Mouse (Mus musculus): Measurements from ENCODE around the gene Apoa4.

Gene Apoa4

DNA sequence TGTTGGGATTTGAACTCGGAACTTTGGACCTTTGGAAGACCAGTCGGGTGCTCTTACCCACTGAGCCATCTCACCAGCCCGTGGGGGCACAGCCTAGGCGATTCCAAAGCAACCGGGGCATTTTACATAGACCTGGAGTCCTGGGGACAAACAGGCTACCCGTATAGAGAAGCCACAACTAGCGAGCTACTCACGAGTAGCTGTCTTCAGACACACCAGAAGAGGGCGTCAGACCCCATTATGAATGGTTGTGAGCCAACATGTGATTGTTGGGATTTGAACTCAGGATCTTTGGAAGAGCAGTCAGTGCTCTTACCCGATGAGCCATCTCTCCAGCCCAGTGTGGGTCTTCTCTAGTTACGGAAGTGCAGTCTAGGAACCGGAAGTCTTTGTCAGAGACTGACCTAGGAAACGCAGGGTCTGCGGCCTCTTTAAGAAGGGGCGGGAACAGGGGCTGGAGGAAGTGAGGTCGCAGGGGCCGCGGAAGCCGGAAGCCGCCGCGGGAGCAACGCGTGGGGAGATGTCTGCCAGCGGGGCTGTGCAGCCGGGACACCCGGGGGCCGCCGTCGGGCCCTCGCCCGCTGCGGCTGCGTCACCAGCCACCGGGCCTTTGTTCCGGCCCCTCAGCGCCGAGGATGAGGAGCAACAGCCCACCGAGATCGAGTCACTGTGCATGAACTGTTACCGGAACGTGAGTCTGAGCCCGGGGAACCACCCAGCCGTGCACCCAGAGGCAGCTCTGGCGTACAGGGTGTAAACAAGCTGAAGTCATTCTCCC is 32.4 kb downstream of the Apoa4 start, which contains the start of gene Zpr1:
Gene Zpr1, plus strand, starts transcription at position 388 of the 778 bp plus-strand sequence.
- DNase-seq (ENCODE audit: low spot score in 2 of 2): peak; percentile 82 to 88

DNA sequence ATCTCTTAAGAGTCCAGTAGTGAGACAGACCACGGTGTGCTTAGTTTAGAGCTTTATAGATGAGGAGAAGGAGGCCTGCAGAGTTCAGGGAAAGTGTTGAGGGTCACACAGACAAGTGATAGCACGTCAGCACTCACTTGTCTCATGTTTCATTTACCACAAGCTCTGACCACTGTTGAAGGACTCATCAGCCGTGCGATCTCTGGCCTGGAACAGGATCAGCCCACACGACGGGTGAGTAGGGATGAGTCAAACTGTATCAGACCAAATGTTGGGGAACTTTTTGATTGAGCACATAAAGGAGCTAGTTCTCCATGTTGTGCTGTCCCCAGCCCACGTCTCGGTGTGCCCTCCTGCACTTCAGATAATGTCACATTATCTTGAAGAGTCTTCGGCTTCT is 34.0 kb downstream of the Apoa4 start:
- no peak for DNase-seq (ENCODE audit: low spot score in 2 of 2)

DNA sequence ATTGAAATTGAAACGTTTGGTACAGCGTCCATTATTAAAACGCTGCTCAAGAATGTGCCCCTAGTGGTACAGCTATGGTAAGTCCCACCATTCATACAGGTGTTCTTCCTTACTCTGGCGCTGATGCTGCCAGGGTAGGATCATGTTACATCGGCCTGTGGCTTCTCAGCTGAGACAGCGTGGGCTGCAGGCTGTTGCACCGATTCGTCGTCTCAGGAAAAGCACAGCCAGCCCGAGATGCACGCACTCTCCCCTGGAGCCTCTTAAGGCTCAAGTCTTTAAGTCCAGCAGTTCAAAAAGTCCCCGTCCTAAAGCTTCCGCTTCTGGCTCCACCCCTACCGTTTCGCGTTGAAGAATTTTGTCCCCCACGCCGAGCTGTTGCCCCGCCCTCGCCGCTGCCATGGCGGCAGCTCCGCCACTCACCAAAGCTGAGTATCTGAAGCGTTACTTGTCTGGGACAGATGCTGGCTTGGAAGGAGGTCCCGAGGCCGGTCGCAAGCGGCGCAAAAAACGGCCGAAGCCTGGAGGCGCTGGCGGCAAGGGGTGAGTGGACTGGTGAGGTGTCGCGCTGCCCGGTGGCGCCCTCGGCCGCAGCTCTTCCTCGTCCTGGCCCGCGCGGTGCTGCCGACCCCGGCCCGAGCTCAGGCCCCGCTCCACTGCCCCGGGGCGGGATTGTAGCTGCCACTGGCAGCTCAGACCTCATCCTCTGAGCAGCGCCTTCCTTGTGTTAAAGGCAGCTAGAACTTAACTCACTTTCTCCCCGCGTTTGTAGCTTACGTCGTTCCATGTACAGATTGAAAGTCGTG is 42.3 kb downstream of the Apoa4 start, which contains the start of gene Bud13:
Gene Bud13, plus strand, starts transcription at position 378 of the 806 bp plus-strand sequence.
- DNase-seq (ENCODE audit: low spot score in 2 of 2): peak; percentile 86 to 91
